Mouse (Mus musculus): ENCODE data around the gene Prr14.
"Not testable (repeated sequence)": the region's sequence is repeated elsewhere in the genome, so short reads cannot be mapped to it uniquely, and the experiment has no call there.

Gene Prr14

GRCm38 (mm10) chr7:127459311-127459710, at the start of gene Prr14:
Gene Prr14, plus strand, starts transcription at chr7:127459611.
- not testable (repeated sequence) for DNase-seq (ENCODE audit: low read depth, low spot score)

- DNase-seq (ENCODE audit: low read depth, low spot score): no peak
Measured at GRCm38 (mm10) chr7:127411418-127411817, 48.0 kb upstream of the Prr14 start.

GRCm38 (mm10) chr7:127421388-127422191, 37.8 kb upstream of the Prr14 start, which contains the start of gene Zfp688:
Gene Zfp688, minus strand, starts transcription at chr7:127422068.
- peak; percentile 67 for DNase-seq (ENCODE audit: low read depth, low spot score)

- DNase-seq (ENCODE audit: low read depth, low spot score): no peak
Measured at GRCm38 (mm10) chr7:127422247-127422646, 37.2 kb upstream of the Prr14 start.

GRCm38 (mm10) chr7:127425291-127425690, 34.1 kb upstream of the Prr14 start:
- no peak for DNase-seq (ENCODE audit: low read depth, low spot score)

GRCm38 (mm10) chr7:127425911-127426310, 33.5 kb upstream of the Prr14 start:
- no peak for DNase-seq (ENCODE audit: low read depth, low spot score)

DNA sequence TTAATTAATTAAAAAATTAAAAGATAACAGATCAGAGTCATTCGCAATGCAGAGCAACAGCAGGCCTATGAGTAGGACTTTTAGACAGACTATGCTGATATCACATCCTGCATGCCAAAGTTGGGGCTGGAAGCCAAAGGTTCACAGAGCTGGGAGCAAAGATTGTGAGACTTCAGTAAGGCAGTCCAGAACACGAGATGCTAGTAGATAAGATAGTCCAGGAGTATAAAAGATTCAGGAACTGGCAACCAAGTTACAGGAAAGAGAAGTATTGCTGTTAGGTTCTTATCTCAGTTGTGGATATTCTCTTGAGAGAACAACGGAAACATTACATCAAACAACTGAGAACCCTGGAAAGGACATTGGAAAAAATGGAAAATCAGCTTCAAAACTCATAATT, 33.1 kb upstream of the Prr14 start:
- no peak for DNase-seq (ENCODE audit: low read depth, low spot score)

DNA sequence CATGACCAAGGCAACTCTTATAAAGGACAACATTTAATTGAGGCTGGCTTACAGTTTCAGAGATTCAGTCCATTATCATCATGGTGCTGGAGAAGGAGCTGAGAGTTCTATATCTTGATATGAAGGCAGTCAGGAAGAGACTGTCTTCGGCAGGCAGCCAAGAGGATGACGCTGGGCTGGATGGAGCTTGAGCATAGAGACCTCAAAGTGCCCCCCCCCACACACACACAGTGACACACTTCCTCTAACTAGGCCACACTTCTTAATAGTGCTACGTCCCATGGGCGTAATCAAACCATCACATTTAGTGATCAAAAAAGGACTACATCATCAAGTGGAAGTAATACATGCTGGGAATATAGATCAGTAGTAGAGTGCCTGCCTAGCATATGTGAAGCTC, 24.2 kb upstream of the Prr14 start:
- no peak for DNase-seq (ENCODE audit: low read depth, low spot score)

DNA sequence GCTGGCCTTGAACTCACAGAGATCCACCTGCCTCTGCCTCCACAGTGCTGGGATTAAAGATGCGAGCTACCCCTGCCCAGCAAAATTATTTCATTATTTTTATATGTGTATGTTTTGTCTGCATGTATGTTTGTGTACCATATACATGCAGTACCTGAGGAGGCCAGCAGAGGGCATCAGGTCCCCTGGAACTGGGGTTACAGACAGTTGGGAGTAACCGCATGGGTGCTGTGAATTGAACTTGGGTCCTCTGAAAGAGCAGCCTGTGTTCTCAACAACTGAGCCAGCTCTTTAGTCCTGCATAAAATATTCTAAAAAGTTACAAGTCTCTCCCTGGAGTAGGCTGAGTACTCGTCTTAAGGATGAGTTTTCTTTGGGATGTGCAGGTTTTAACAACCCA, 21.7 kb upstream of the Prr14 start:
- no peak for DNase-seq (ENCODE audit: low read depth, low spot score)

GRCm38 (mm10) chr7:127443976-127444375, 15.4 kb upstream of the Prr14 start:
- DNase-seq (ENCODE audit: low read depth, low spot score): no peak

DNA sequence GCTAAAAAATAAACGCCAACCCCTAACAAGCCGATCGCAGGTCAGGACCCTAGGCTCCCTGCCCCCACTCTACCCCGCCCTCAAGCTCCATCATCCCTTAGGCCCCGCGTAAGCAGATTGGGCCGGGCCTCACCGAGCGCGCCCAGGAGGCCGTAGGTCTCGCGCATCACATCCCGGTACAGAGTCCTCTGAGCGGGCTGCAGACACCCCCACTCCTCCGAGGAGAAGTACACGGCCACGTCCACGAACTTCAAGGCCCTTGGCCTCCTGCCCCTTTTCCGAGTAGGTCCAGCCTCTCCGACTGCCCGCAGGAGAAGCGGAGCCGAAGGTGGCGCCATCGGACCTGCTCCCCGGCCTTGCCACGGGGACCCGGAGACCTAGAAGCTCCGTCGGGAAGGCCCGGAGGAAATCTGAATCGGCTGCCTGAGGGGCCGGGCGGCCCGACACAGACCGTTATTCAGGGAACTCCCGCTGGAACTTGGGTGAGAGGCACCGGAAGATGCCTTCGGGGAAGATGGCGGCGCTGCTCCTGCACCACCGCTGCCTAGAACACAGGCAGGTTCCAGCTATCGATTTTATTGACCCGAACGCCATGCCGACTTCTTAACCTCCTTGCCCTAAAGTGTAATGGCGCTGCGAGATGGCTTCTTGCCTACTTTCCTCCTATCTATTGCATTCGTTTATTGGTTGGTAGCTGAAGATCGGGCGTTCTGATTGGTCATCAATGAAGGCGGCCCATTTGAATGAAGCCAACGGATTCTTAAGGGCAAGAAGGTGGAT, 10.7 kb upstream of the Prr14 start, which contains the start of gene Zfp689:
Gene Zfp689 (minus strand): TSS at position 638 of the 780 bp plus-strand sequence.
- DNase-seq (ENCODE audit: low read depth, low spot score): peak; percentile 99

DNA sequence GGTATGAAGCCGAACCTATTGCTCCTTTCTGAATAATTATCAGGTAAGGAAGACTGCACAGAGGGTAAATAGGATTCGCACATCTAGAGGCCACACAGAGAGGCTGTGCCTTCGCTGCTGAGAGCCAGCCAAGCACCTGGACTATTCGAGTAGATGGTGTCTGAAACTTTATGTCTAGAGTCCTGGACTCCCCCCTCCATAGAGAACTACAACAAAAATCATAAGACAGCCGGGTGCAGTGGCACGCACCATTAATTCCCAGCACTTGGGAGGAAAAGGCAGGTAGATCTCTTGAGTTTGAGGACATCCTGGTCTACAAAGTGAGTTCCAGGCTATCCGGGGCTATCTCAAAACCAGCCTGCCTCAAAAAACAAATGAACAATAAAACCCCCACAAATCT, 9.4 kb upstream of the Prr14 start:
- no peak for DNase-seq (ENCODE audit: low read depth, low spot score)

- DNase-seq (ENCODE audit: low read depth, low spot score): no peak
Measured at GRCm38 (mm10) chr7:127453056-127453455, 6.4 kb upstream of the Prr14 start.

- DNase-seq (ENCODE audit: low read depth, low spot score): no peak
Measured at GRCm38 (mm10) chr7:127454905-127455304, 4.5 kb upstream of the Prr14 start.

DNA sequence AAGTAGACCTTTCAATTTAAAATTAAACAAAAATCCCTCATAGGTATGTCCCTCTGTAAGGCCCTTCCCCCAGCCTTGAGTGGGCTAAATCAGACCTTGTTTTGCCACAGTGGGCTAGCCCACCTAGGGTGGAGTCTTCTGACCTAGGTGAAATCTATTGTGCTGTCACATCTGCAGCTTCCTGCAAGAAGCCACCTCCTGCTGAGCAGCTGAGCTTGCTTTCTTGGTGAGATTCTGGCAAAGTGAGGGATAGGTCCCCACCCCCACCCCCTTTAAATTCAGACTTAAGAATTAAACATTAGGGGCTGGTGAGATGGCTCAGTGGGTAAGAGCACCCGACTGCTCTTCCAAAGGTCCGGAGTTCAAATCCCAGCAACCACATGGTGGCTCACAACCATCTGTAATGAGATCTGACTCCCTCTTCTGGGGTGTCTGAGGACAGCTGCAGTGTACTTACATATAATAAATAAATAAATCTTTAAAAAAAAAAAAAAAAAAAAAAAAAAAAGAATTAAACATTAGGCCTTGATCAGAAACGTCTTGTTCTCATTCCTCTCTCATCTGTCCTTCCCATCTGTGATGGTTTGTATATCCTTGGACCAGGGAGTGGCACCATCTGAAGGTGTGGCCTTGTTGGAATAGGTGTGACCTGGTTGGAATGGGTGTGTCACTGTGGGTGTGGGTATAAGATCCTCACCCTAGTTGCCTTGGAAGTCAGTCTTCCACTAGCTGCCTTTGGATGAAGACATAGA, 864 bp upstream of the Prr14 start:
- DNase-seq (ENCODE audit: low read depth, low spot score): not testable (repeated sequence)

GRCm38 (mm10) chr7:127465191-127465590, 5.8 kb downstream of the Prr14 start:
- DNase-seq (ENCODE audit: low read depth, low spot score): no peak

- DNase-seq (ENCODE audit: low read depth, low spot score): not testable (repeated sequence)
Measured at GRCm38 (mm10) chr7:127465670-127466069, 6.3 kb downstream of the Prr14 start.

DNA sequence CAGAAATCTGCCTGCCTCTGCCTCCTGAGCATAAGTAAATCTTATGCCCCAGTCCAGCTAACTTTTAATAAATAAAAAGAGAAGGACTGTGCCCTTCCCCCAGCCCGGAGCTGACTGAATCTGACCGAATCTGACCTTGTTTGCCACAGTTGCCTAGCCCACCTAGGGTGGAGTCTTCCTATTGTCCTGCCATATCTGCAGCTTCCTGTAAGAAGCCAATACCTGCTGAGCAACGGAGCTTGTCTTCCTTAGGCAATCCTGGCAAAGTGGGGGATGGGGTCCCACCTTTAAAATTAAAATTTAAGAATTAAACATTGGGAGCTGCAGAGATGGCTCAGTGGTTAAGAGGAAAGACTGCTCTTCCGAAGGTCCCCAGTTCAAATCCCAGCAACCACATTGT, 7.2 kb downstream of the Prr14 start:
- no peak for DNase-seq (ENCODE audit: low read depth, low spot score)

DNA sequence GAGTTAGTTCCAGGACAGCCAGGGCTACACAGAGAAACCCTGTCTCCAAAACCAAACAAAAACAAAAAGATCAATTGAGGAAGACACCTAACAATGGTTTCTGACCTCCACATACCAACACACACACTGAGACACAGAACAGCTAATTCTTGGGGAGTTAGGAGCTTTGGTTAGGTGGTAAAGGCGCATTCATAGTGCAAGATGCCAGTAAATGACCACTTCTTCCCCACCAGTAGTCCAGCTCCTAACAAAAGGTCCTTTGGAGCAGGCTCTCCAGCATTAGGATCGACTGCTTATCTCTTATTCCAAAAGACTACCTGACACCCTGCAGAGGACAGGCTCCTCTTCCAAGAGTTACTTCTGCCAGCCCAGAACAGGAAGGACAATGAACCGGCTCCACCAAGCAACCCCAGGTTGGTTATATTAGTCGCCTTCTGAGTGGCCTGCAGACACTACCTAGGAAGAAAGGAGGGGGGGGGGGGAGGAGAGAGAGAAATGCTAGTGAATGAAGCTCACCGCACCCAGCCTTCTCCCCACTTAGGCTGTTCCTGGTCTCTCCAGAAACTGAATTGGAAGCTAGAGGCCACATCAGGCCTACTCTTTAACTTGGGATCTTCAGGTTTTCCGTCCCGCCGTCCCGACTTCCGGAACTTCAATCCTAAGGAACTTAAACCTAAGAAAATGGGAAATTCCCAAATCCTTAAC, 10.8 kb downstream of the Prr14 start:
- no peak for DNase-seq (ENCODE audit: low read depth, low spot score)

DNA sequence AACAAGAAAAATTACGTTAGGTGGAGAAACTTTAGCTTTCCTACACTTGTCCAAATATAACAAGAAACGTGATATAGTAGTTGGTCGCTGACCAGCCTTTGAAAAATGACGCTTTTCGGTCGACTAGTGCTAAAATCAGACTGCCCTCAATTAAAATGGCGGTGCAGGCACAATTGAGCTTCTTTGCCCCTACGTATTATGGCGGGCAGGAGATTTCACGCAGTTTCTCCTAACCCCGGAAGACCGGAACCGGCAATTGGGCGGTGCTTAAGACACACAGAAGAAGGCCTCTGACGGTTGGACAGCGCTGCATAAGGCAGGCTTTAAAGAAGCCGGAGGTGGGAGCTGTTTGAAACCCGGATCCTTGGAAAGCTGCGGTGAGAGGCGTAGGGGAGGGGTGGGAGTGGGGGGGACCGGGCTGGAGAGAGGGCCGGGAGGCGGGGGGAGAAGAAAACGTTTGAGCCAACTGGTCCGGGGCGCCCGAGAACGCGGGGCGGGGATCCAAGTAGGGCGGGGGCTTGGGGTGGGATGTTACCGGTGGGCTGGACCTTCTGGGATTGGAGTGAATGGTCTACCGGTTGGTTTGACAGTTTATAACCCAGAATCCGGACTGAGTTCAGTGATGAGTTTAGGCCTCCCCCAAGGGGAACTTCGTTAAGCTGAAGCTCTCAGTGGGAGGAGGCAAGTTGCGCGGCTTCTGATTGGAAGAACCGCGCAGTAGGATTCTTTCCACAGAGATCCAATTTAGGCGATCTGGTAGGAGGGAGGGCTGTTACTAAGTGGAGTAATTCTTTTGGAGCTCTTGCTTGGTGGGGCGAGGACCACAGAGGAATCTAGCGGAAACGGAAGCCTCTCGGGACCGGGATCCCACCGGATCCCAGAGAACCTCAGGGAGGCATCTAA, 11.6 kb downstream of the Prr14 start:
- peak; percentile 99 for DNase-seq (ENCODE audit: low read depth, low spot score)
